Mouse (Mus musculus) right cerebral cortex, adult 18-20 months (tissue): ENCODE measurements at regions not wholly inside any gene's neighbourhood (a gene's known extent, or its start where the extent isn't known, plus 50 kb on each side); places are given as distances from the start of the nearest gene placed in this dataset.
A peak's percentile ranks its signal among the peaks of the same experiment; 100 is the strongest.

ENCODE experiments used
- DNase-seq: peaks from one replicate; pipeline ENCODE4 v3.0.0; 2022; ENCODE audit warnings: mixed read lengths

DNA sequence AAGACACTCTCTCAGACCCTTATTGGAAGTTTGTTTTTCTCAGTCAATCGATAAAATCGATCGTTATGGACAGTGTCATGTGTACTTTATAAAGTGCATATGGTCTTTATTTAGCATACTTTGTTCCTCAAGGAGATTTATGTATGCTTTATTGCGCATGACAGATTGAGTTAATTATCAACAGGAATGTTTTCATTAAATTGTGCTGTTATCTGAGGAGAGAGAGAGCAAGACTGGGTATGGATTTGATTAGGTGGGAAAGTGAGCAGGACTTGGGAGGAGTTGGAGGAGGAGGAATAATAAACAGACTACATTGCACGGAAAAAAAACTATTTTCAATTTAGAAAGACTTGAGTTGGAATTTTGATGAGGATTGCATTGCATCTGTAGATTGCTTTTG, 183.8 kb upstream of the Sstr1 start:
- DNase-seq, result no peak

DNA sequence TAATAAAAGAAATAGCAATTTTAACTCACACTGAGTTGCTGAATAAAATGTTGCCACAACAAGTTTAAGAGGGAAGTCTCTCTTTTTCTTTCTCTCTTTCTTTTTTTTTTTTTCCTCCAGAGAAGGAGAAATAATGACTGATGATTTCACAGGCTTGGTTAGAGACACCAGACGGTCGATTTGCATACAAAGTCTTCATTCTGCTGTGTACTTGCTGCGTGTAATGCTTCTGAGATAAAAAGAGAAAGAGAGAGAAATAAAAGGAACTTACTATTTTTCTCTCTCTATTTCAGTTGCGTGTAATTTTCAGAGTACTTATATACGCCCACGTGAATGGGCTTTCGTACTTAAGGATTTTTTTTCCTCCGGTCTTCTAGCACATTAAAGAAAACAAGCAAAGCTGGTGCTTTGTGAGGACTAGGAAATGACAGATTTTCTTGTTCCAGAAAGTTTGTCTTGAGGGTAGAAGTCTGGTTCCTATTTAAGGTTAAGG, 155.2 kb upstream of the Sstr1 start:
- no peak for DNase-seq

DNA sequence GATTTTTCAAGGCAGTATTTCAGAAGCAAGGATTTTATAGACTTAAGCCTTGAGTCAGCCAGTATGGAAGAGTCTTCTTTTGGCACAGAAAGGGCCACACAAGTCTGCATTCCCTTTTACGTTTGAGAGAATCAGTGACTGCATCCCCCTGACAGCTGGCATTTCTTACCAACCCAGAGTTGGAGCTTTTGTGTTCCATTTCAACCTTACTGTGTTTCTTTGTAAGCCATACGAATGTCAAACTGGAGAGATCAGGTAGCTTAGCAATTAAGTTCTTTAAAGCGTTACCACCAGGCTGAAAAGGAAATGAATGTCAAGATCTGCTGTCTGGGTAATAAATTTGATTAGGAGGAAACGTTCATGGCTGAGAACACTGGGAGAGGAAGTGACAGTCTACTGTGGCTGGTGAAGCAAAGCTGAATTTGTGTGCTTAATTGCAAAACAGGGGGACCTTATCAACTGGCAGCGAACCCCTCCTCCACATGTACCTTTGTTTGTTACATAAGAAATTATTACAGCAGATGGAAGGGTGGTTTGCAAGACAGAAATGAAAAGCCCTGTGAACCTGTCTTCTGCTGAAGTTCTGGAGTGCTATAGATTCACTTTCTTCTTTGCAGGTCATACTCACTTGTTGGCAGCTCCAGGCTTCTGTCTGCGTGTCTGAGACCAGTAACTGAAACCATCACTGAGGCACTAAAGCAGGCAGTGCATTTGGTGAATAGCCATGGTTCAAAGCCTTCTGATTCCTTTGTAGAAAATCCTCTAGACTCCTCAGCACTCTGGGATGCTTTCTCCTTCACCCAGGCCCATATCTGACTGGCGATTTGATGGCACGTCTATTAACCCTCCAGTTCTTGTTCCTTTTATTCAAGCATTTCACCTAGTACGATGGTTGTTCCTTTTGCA, 144.0 kb upstream of the Sstr1 start:
- DNase-seq, result no peak

DNA sequence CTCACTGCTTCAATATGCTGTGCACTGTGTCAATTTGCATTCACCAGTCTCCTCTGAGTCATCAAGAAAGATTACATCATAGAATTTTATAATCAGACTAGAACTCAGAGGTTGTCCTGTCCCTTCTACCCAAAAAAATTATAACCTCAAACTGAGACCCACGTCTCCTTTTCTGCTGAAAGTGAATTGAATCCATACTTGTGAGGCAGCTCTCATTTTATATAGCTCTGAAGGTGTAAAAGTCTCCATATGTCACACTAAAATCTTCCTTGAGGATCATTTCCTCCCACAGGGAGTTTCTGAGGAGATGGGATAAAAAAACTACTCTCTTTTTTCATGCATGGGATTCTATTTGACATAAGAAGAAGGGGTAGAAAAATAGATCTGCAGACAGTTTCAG, 124.3 kb upstream of the Sstr1 start:
- peak; percentile 35 for DNase-seq

DNA sequence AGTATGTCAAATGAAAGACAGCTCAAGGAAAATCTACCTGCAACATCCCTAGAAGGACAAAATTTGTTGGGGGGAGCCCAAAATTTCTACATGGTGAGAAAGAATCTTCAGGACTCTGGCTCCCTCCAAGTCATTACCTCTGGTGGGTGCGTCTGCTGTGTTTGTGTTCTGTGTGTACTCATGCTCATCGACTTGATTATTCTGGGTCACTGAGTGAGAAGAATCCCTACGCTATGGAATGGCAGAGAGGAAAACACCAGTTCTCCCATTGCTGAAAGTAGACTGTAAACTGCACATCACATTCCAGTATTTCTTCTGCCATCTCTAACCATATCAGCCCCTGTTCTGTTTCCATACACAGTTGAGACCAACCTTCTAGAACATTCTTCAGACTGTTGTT, 98.9 kb upstream of the Sstr1 start:
- DNase-seq, result no peak

DNA sequence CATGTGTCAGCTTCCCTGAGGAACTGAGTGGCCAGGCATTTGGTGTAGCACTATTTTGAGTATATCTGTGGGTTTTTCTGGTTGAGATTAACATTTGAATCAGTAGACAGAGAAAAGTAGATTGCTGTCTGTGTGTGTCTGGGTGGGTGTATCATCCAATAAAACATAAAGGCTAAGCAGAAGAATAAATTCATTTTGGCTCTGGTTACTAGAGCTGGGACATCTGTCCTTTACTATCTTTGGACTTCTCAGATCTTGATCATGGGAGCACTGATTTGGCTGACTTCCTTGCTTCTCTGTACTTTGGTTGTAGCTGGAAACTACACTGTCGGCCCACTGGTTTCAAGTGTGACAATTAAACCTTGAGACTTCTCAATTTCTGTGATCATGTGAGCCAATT, 72.5 kb upstream of the Sstr1 start:
- DNase-seq, result peak; percentile 32

DNA sequence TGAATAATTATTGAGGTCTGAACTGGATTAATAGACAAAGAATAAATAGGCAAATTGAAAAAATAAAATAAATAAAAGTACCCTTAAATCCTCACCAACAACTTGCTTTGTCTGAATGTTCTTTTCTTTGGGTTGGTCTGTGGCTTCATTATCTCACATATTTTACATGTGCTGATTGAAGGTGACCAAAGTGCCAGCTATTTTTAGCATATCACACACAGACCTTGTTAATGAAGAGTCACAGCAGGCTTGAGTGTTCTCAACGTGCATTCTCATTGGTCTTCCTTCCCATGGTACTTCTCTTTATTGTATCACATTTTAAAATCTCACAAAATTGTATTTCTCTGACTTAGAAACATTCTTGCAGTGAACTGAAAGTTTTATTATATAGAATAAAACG, 59.7 kb upstream of the Sstr1 start:
- no peak for DNase-seq
